Mouse (Mus musculus): ENCODE results near the gene Bex6.

Gene Bex6

GRCm38 (mm10) chr16:32179333-32179901, at the start of gene Bex6:
TSS of gene Bex6 (plus strand) at chr16:32179823.
- no peak for DNase-seq (ENCODE audit: low spot score in 2 of 2)

GRCm38 (mm10) chr16:32130190-32130826, 49.3 kb upstream of the Bex6 start:
- DNase-seq (ENCODE audit: low spot score in 2 of 2), result peak; percentile 61 to 80

GRCm38 (mm10) chr16:32133148-32133547, 46.5 kb upstream of the Bex6 start:
- no peak for DNase-seq (ENCODE audit: low spot score in 2 of 2)

- no peak for DNase-seq (ENCODE audit: low spot score in 2 of 2)
These were observed 43.7 kb upstream of the Bex6 start for GRCm38 (mm10) chr16:32135842-32136357.

- no peak for DNase-seq (ENCODE audit: low spot score in 2 of 2)
These were observed 40.7 kb upstream of the Bex6 start for GRCm38 (mm10) chr16:32138954-32139353.

- DNase-seq (ENCODE audit: low spot score in 2 of 2), result no peak
These were observed 35.9 kb upstream of the Bex6 start for GRCm38 (mm10) chr16:32143766-32144165.

GRCm38 (mm10) chr16:32144592-32144991, 35.0 kb upstream of the Bex6 start:
- no peak for DNase-seq (ENCODE audit: low spot score in 2 of 2)

- no peak for DNase-seq (ENCODE audit: low spot score in 2 of 2)
These were observed 31.9 kb upstream of the Bex6 start for GRCm38 (mm10) chr16:32147589-32148207.

GRCm38 (mm10) chr16:32153976-32154375, 25.6 kb upstream of the Bex6 start:
- DNase-seq (ENCODE audit: low spot score in 2 of 2), result no peak

- DNase-seq (ENCODE audit: low spot score in 2 of 2), result no peak
These were observed 25.2 kb upstream of the Bex6 start for GRCm38 (mm10) chr16:32154437-32154836.

GRCm38 (mm10) chr16:32156719-32157118, 22.9 kb upstream of the Bex6 start:
- DNase-seq (ENCODE audit: low spot score in 2 of 2), result no peak

GRCm38 (mm10) chr16:32157369-32157768, 22.3 kb upstream of the Bex6 start:
- DNase-seq (ENCODE audit: low spot score in 2 of 2), result no peak

- DNase-seq (ENCODE audit: low spot score in 2 of 2), result no peak
These were observed 20.7 kb upstream of the Bex6 start for GRCm38 (mm10) chr16:32158966-32159365.

GRCm38 (mm10) chr16:32160742-32161323, 18.8 kb upstream of the Bex6 start:
- DNase-seq (ENCODE audit: low spot score in 2 of 2), result no peak

- DNase-seq (ENCODE audit: low spot score in 2 of 2), result peak in 1 of 2 experiments; percentile 44
These were observed 16.2 kb upstream of the Bex6 start for GRCm38 (mm10) chr16:32163392-32163791.

GRCm38 (mm10) chr16:32163891-32164290, 15.7 kb upstream of the Bex6 start:
- no peak for DNase-seq (ENCODE audit: low spot score in 2 of 2)

- no peak for DNase-seq (ENCODE audit: low spot score in 2 of 2)
These were observed 15.1 kb upstream of the Bex6 start for GRCm38 (mm10) chr16:32164396-32165027.

GRCm38 (mm10) chr16:32165281-32165821, 14.3 kb upstream of the Bex6 start, which contains the start of gene Nrros:
TSS of gene Nrros (minus strand) at chr16:32165594.
- peak; percentile 52 to 84 for DNase-seq (ENCODE audit: low spot score in 2 of 2)

- DNase-seq (ENCODE audit: low spot score in 2 of 2), result no peak
These were observed 11.6 kb upstream of the Bex6 start for GRCm38 (mm10) chr16:32167819-32168545.

GRCm38 (mm10) chr16:32171031-32171731, 8.4 kb upstream of the Bex6 start:
- DNase-seq (ENCODE audit: low spot score in 2 of 2), result peak; percentile 22 to 69

Measured in heart, adult 9 months (tissue).